In the genomic region with DNA sequence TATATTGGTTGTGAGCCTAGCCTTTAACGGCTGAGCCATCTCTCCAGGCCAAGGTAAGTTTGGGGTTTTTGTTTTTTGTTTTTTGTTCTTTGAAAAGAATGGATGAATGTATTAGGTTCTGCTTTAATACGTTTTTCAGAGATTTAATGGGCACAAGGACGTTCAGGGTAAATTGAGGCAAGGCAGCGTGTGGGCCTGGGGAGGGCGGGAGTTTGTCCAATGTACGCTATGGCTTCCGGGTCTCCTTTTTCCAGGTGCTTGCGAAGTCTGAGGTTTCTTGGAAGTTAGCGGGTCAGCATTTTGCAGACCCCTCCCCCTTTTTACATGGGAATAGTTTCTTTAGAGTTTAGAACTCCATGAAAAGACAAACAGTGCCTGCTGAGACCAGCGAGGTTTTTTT, we compare ENCODE assay signal across 25 mouse cellular contexts. TPM values are rescaled to one million over a fixed set of nuclear protein-coding genes. Genes with fewer than 3 reads are reported as not detected.
DNase-seq lines count a peak whose midpoint lies in the region; ATAC-seq lines count a peak whose summit lies in the region.
"Had no signal": no experiment of that assay in that cellular context is flagged by ENCODE, and none has a peak within 500 bp of the region (broad histone marks: within the 10 kb centered on the region; RNA-seq: fewer than 3 reads in every experiment).

No protein-coding gene starts in this region.

- H3K9me3 ChIP-seq in limb, embryonic 11.5 days (ENCODE audit: control insufficient read depth, low read length): no peaks in the 10 kb centered on the region
- H3K9me3 ChIP-seq in limb, embryonic 10.5 days (replicated peaks): no peaks in the 10 kb centered on the region
- H3K9me3 ChIP-seq in hindbrain, embryonic 15.5 days: no peaks in the 10 kb centered on the region
- H3K9me3 ChIP-seq in midbrain, embryonic 16.5 days (replicated peaks; ENCODE audit: control insufficient read depth, low read length, poor library complexity, severe bottlenecking): no peaks in the 10 kb centered on the region
- H3K9me3 ChIP-seq: embryonic facial prominence, embryonic 13.5 days; kidney, embryonic 15.5 days had no signal

- H3K4me3 ChIP-seq in limb, embryonic 11.5 days (ENCODE audit: low read depth, low read length): no peak overlapping the region
- no peak overlapping the region for H3K4me3 ChIP-seq in limb, embryonic 10.5 days
- H3K4me3 ChIP-seq in hindbrain, embryonic 15.5 days: peak overlapping the region; percentile 34
- H3K4me3 ChIP-seq in midbrain, embryonic 16.5 days (ENCODE audit: low read depth, low read length): peak overlapping the region; percentile 19
- H3K4me3 ChIP-seq: heart, adult 2 months had no signal

- H3K36me3 ChIP-seq in limb, embryonic 11.5 days (ENCODE audit: control insufficient read depth, insufficient read depth, low read length): no peaks in the 10 kb centered on the region
- no peaks in the 10 kb centered on the region for H3K36me3 ChIP-seq in limb, embryonic 10.5 days
- H3K36me3 ChIP-seq in hindbrain, embryonic 15.5 days: no peaks in the 10 kb centered on the region
- H3K36me3 ChIP-seq in midbrain, embryonic 16.5 days (ENCODE audit: control insufficient read depth, insufficient read depth, low read length): no peaks in the 10 kb centered on the region
- H3K36me3 ChIP-seq: embryonic facial prominence, embryonic 13.5 days; kidney, embryonic 15.5 days had no signal

- ATAC-seq in limb, embryonic 11.5 days (ENCODE audit: insufficient number of reproducible peaks, low FRiP score, low TSS enrichment, low read depth): no peak
- ATAC-seq in hindbrain, embryonic 15.5 days (ENCODE audit: low FRiP score, low read depth): no peak
- ATAC-seq in midbrain, embryonic 16.5 days: no peak
- ATAC-seq: forebrain, embryonic 14.5 days; inflammation-experienced regulatory T-cells, adult 6 months had no signal

- peaks cover 93% of the 10 kb centered on the region for H3K27me3 ChIP-seq in limb, embryonic 11.5 days (ENCODE audit: control insufficient read depth, insufficient read depth, low read length)
- peaks cover 100% of the 10 kb centered on the region for H3K27me3 ChIP-seq in limb, embryonic 10.5 days (ENCODE audit: low read depth, poor library complexity, severe bottlenecking)
- H3K27me3 ChIP-seq in hindbrain, embryonic 15.5 days: peaks cover 57% of the 10 kb centered on the region
- H3K27me3 ChIP-seq in midbrain, embryonic 16.5 days (ENCODE audit: control insufficient read depth, insufficient read depth, low read depth, low read length): peaks cover 24% of the 10 kb centered on the region

- peak; percentile 28 for DNase-seq in limb, embryonic 11.5 days (ENCODE audit: low spot score)
- DNase-seq in limb, embryonic 10.5 days (ENCODE audit: low spot score): no peak
- DNase-seq in cerebellum, adult 9-11 months: no peak
- DNase-seq in adrenal gland, postnatal 10 days: no peak
- DNase-seq in urinary bladder, postnatal 25 days (ENCODE audit: low spot score): no peak
- DNase-seq: heart, adult 2 months; layer of hippocampus, postnatal 36 days; left cerebral cortex, postnatal 4 days; lung, postnatal 10 days; spleen, adult 18-20 months; thymus, postnatal 36 days had no signal

- WGBS in limb, embryonic 11.5 days: 0% methylated on average over 10 of the region's 10 CpGs
- under 1% methylated on average over 10 of the region's 10 CpGs for WGBS in limb, embryonic 10.5 days
- WGBS in hindbrain, embryonic 15.5 days: under 1% methylated on average over 10 of the region's 10 CpGs
- WGBS in midbrain, embryonic 16.5 days: 1% methylated on average over 9 of the region's 10 CpGs

- H3K4me1 ChIP-seq in limb, embryonic 11.5 days (ENCODE audit: control insufficient read depth, insufficient read depth, low read length): peaks cover 14% of the 10 kb centered on the region; the same call in 1 of the 2 replicates
- peaks cover 48% of the 10 kb centered on the region for H3K4me1 ChIP-seq in limb, embryonic 10.5 days
- peaks cover 18% of the 10 kb centered on the region for H3K4me1 ChIP-seq in hindbrain, embryonic 15.5 days (replicated peaks)
- peaks cover 7% of the 10 kb centered on the region for H3K4me1 ChIP-seq in midbrain, embryonic 16.5 days (ENCODE audit: control insufficient read depth, insufficient read depth, low read length)

- H3K27ac ChIP-seq in limb, embryonic 11.5 days (replicated peaks; ENCODE audit: low read depth, low read length): no peak overlapping the region
- no peak overlapping the region for H3K27ac ChIP-seq in limb, embryonic 10.5 days
- no peak overlapping the region for H3K27ac ChIP-seq in hindbrain, embryonic 15.5 days (replicated peaks)
- no peak overlapping the region for H3K27ac ChIP-seq in midbrain, embryonic 16.5 days (ENCODE audit: low read length)
- H3K27ac ChIP-seq: embryonic facial prominence, embryonic 13.5 days; heart, adult 2 months; kidney, embryonic 15.5 days; liver, embryonic 14.5 days had no signal

- no peak overlapping the region for H3K4me2 ChIP-seq in limb, embryonic 11.5 days (ENCODE audit: low read depth, severe bottlenecking)
- H3K4me2 ChIP-seq in hindbrain, embryonic 15.5 days: peak overlapping the region; percentile 40
- peak overlapping the region; percentile 21; the same call in 1 of the 2 replicates for H3K4me2 ChIP-seq in midbrain, embryonic 16.5 days (ENCODE audit: low read length)

- H3K9ac ChIP-seq in limb, embryonic 11.5 days (ENCODE audit: low read length): no peak overlapping the region
- no peak overlapping the region for H3K9ac ChIP-seq in hindbrain, embryonic 15.5 days
- no peak overlapping the region for H3K9ac ChIP-seq in midbrain, embryonic 16.5 days (ENCODE audit: low read depth, low read length)
- H3K9ac ChIP-seq: embryonic facial prominence, embryonic 13.5 days; kidney, embryonic 15.5 days; liver, embryonic 14.5 days had no signal

RNA-seq across cellular contexts. Expression of a gene that starts 0.8 kb away (rescaled TPM):
- 0.06 and 0.09 TPM in 2 replicates for polyA plus RNA-seq in limb, embryonic 11.5 days (2014; fragmentation: Nextera tagmentation; extraction: Ambion mirVana)
- polyA plus RNA-seq in limb, embryonic 10.5 days (2016; fragmentation: Nextera tagmentation; extraction: Ambion mirVana): 0.05 and 0.08 TPM in 2 replicates
- polyA plus RNA-seq in hindbrain, embryonic 15.5 days (2015; fragmentation: Nextera tagmentation; extraction: Ambion mirVana): 6.9 and 7.9 TPM in 2 replicates
- 12.0 and 15.4 TPM in 2 replicates for polyA plus RNA-seq in midbrain, embryonic 16.5 days (2015; fragmentation: Nextera tagmentation; extraction: Ambion mirVana)
- total RNA-seq in adrenal gland, postnatal 10 days (2021): not detected
- total RNA-seq: adrenal gland, postnatal 4 days; gastrocnemius, adult 8-10 months; heart, adult 2 months; layer of hippocampus, postnatal 36 days; megakaryocyte-erythroid progenitor cell, adult 5-6 weeks; MEL; neutrophil, adult 5-6 weeks had no signal
- polyA plus RNA-seq: heart, adult 2 months; heart, postnatal 0 days; inflammation-experienced regulatory T-cells, adult 6 months; liver, embryonic 14.5 days; stomach, embryonic 16.5 days had no signal

Comparison
In these comparisons a context has a peak if more than half of its experiments do, and no peak if none do; other contexts are left out.
1. H3K4me3 ChIP-seq: peak in hindbrain, embryonic 15.5 days (single experiment) and midbrain, embryonic 16.5 days (single experiment); none in limb, embryonic 11.5 days (single experiment) and limb, embryonic 10.5 days (single experiment).